Mouse (Mus musculus) T-cell, adult 2 months (primary cell): ENCODE measurements around the gene Hist2h2ac.
A peak's percentile ranks its signal among the peaks of the same experiment; 100 is the strongest.

Experiments used
- DNase-seq: peaks from one replicate; pipeline ENCODE4 v3.0.0; 2022; ENCODE audit warnings: low spot score

The Hist2h2ac gene

DNA sequence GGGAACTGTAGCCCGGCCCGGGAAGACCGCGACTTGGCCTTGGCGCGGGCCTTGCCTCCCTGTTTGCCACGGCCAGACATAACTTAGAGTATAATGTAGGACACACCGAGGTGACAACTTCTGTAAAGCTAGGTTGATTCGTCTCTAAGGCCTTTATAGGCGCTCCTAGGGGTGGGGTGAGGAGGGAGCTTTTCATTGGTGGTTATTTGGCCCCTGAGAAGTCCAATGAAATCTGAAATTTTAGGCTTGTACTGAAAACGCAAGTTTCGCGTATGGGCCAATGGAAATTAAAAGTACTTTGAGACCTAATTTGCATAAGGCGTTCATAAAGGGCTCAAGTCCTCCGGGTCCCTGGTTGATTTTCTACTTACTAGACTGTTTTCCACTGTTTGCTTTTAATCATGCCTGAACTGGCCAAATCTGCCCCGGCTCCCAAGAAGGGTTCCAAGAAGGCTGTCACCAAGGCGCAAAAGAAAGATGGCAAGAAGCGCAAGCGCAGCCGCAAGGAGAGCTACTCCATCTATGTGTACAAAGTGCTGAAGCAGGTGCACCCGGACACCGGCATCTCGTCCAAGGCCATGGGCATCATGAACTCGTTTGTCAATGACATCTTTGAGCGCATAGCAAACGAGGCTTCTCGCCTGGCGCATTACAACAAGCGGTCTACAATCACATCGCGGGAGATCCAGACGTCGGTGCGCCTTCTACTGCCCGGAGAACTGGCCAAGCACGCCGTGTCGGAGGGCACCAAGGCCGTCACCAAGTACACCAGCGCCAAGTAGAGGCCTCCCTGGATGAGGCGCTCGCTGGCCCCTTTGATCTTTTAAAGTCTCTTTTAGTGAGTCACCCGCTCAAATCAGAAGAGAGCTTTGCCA lies at the start of gene Hist2h2ac, which contains the start of gene Hist2h2be:
Gene Hist2h2ac, minus strand, starts transcription at position 116 of the 875 bp plus-strand sequence.
Gene Hist2h2be, plus strand, starts transcription at position 355 of the 875 bp plus-strand sequence.
- peak; percentile 85 for DNase-seq

DNA sequence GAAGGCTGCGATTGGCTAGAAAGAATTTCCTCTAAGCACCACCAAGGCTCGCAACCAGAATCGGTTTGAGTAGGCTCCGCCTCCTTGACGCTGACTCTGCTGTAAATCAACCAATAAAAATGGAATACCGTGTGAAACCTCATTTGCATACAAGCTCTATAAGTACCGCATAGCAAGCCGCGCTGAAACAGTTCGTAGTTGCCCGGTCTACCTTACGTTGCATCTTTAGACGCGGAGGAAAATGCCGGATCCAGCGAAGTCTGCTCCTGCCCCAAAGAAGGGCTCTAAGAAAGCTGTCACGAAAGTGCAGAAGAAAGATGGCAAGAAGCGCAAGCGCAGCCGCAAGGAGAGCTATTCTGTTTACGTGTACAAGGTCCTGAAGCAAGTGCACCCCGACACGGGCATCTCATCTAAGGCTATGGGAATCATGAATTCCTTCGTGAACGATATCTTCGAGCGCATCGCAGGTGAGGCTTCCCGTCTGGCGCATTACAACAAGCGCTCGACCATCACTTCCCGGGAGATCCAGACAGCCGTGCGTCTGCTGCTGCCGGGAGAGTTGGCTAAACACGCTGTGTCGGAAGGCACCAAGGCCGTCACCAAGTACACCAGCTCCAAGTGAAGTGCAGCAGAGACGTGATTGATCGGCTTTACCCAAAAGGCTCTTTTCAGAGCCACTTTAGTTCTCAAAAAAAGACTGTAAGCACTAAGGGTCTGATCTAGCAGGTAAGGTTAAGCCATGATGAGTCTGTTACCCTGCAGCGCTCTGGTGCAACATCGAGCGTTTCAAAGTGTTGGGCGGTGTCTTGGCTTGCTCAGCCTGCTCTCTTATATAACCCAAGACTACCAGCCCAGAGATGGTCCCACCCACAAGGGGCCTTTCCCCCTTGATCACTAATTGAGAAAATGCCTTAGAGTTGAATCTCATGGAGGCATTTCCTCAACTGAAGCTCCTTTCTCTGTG lies 49.1 kb upstream of the Hist2h2ac start, which contains the start of gene Hist2h2bb:
Gene Hist2h2bb, plus strand, starts transcription at position 242 of the 964 bp plus-strand sequence.
- DNase-seq: peak; percentile 90

DNA sequence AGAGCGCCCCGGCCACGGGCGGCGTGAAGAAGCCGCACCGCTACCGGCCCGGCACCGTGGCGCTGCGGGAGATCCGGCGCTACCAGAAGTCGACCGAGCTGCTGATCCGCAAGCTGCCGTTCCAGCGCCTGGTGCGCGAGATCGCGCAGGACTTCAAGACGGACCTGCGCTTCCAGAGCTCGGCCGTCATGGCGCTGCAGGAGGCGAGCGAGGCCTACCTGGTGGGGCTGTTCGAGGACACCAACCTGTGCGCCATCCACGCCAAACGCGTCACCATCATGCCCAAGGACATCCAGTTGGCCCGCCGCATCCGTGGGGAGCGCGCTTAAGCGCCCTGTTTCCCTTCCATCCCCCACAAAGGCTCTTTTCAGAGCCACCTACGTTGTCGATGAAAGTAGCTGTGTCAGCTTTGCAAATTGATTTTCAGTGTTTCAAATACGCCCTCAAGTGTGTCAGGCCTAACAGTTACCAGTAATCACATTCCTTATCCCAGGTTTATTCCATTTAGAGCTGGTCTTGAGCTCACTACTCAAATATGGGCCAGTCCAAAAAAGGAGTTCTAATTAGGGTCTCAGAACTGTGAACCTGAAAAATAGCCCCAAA lies 48.2 kb upstream of the Hist2h2ac start:
- peak; percentile 46 for DNase-seq

DNA sequence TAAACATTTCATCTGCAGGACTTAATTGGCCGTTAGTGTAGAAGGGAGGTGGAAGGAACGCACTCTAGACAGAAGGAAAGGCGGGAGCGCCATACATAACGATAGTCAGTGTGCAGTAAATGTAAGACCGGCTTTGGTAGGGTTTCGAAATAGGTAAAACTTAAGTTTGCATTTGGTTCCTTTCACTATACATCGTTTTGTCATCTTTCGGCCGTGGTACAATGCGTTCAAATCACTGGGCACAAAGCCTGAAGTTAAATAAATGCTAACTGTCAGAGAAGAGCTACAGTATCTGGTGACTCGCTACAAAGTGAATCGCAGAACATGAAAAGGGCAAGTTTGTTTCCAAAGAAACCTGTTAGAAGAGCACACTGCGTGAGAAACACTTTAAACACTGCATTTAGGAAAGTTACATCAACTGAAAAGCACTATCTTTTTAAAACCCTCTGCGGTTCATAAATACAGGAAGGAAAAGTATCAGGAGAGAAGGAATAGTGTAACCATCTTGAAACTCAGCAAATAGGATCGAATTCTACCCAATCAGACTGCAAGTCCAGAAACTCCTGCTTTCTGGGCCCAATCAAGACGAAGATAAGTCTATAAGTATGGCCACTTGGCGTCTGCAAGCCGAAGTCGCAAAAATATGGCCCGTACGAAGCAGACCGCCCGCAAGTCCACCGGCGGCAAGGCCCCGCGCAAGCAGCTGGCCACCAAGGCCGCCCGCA lies 47.5 kb upstream of the Hist2h2ac start, which contains the start of gene Hist2h3b:
Gene Hist2h3b, plus strand, starts transcription at position 604 of the 725 bp plus-strand sequence.
- DNase-seq: peak; percentile 50

DNA sequence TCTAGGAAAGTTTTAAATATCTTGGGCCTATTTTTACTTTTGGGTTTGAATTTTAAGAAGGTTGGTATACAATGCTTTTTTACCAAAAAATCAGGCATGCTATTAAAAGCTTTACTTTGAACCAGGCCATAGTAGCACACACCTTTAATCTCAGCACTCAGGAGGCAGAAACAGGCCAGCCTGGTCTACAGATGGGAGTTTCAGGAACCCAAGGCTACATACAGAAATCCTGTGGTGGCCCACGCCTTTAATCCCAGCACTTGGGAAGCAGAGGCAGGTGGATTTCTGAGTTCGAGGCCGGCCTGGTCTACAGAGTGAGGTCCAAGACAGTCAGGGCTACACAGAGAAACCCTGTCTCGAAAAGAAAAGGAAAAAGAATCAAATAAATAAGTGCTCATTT lies 46.9 kb upstream of the Hist2h2ac start:
- DNase-seq: no peak

DNA sequence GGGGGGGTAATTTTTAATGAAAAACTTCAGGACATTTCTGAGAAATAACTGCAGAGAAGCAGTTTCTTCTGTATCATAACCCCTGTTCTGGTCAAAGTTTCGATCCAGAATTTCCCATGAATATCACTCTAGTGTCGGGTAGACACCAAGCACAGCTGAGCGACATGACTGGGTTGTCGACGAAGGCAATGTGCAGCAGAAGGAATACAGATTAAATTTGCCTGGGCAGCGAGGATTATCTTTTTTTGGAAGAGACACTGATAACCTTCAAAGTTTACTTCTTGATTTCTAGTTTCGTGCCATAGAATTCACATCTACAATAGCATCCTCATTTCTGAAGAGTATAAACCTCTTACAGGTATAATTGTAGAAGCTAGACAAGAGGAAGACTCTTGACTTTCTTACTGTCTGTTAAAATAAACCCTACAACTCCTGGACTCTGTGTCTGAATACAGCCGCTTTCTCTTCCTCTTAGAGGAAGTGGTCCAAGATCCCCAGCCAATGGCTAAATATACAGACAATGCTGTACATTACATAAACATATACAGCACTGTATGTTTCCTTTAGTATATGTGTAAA lies 45.5 kb upstream of the Hist2h2ac start:
- no peak for DNase-seq

DNA sequence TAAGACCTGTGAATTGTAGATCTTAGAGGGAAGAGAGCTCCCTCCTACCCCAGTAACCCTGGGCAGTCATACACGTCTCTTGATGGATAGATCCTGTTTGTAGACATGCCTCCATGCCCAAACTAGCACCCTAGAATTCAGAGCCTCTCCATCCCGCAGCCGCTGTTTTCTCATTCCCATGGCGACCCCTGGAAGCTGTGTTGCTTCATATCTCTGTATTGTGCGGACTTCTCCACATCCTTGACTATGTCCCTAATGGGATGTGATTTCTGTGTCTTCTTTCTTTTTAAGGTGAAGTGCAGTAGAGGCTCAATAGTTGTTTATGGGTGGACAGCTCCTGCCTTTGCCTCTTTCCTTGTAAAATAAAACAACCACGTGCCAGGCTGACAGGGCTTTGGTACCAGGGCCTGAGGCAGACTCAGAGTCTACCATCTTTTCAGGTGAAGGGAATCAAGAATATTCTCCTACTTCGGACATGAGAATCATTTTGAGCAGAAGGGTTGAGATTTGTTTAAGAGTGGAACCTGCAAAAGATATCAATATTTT lies 43.8 kb upstream of the Hist2h2ac start:
- DNase-seq: no peak

DNA sequence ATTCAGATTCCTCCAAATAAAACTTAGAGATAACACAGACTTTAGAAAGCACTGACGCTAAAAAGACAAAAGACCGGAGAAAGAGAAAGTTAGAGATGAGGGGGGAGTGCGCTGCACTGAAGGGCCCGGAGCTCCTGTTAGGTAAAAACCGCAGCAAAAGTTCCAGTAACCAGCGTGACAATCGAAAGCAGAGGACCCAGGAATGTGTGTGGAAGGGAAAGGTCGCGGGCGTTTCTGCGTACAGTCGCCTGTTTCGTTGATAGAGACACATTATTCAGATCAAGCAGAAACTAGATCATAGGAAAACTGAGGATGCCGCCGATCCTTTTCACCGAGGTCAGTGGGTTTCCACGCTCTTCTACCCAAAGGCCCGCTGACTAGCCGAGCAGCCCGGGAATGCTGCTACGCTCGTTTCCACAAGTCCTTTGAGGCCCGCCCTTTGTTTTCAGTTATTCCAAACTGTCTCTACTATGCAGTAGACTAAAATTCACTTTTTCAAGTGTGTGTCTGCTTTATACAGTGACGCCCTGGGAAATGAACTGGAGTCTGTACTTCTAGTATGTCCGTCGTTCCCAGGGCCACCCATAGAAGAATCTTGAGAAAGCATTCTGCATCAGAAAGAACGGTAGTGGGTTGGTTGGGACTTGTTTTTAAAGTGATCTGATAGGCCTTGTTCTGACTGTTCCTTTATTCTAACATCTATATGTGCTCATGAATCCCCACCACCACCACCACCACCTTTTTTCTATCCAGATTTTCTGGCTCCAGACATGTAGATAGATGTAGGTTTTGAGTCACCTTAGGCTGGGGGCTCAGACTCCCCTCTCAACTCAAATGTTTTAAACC lies 43.1 kb upstream of the Hist2h2ac start:
- peak; percentile 64 for DNase-seq

DNA sequence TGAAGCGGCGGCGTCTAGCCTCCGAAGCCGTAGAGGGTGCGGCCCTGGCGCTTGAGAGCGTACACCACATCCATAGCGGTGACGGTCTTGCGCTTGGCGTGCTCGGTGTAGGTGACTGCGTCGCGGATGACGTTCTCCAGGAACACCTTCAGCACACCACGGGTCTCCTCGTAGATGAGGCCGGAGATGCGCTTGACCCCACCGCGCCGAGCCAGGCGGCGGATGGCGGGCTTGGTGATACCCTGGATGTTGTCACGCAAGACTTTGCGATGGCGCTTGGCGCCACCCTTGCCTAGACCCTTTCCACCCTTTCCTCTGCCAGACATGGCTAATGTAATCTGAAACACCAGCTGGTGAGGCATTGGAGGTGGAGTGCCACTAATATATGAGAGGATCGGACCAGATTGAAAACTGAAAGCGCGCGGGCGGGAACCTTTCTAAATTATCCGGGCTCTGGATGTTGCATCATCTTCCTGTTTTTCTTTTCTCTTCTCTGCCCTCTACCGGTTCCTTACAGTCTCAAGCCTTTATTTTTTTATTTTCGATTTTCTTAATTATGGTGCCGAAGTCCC lies 42.4 kb upstream of the Hist2h2ac start, which contains the start of gene Hist2h4:
Gene Hist2h4, minus strand, starts transcription at position 333 of the 572 bp plus-strand sequence.
- peak; percentile 96 for DNase-seq

DNA sequence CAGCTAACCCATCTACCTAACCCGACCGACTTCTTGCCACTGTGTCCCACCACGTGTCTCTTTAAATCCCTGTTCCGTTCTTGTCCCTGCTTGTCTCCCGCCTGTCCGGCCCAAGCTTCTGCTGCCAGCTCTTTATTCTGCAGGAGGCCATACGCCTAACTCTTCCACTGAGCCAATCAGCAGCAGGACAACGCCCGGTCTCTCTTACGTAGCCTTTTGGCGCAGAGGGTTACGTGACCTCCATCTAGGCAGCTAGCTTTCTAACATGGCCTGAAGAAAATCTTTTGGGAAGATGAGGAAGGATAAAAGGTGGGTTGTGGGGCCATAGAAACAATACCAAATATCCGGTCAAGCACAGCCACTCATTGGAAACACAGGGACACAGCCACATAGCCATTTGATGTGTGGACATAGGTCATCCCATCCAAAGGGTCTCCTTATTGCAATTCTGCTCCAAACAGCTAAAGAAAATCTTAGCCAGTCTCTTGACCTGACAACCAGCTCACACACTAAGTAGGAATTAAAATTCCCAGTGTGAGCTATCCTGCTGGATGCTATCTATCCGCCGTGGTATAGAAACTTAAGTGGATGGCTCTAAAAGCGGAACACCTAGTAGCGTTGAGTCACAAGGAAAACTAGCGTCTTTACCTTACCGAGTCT lies 41.7 kb upstream of the Hist2h2ac start:
- DNase-seq: peak; percentile 69

DNA sequence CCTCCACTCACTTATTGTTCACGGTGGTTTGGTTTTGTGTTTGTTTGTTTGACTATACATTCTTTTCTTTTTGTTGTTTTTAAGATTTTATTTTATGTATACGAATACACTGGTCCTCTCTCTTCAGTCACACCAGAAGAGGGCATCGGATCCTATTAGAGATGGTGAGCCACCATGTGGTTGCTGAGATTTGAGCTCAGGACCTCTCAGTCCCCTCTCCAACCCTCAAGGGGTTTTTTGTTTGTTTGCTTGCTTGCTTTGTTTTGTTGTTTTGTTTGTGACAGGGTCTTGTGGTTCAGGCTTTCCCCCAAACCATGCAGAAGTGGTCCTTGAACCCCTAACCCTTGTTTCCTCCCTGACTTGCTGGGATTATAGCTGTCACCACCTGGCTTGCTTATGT lies 40.9 kb upstream of the Hist2h2ac start:
- DNase-seq: no peak

DNA sequence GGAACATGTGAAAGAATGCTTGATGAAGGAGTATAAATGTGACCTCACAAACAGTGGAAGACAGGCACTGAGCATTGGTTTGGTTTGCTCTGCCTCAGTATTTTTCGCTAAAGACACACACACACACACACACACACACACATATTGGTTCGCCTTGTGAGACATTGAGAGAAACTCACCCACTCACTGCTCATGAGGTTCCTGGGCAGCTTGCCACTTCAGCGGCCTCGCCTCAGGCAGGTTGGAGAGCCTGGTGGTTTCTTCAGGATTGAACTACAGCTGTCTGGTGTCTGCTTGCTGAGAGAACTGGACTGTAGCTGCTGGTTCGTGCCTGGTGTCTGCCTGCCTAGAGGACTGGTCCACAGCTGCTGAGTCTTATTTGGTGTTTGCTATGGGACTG lies 39.5 kb upstream of the Hist2h2ac start:
- DNase-seq: no peak

DNA sequence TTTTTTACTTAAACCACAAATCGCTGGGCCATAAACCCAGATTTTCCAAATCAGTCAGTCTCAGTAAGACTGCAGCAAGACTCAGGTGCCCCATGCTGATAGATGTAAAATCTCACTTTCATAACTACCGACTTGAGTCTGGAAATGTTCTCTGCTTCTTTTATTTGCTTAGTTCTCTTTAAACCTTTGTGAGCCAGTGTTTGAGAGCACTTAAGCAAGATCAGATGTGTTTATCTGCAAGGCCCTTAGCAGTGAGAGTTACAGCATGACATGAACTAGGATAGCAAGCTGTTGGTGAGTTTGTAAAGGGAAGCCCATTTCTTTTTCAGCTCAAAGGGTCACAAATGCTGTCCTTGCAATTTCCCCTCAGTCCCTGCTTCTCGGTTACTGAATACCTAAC lies 36.5 kb upstream of the Hist2h2ac start:
- no peak for DNase-seq

DNA sequence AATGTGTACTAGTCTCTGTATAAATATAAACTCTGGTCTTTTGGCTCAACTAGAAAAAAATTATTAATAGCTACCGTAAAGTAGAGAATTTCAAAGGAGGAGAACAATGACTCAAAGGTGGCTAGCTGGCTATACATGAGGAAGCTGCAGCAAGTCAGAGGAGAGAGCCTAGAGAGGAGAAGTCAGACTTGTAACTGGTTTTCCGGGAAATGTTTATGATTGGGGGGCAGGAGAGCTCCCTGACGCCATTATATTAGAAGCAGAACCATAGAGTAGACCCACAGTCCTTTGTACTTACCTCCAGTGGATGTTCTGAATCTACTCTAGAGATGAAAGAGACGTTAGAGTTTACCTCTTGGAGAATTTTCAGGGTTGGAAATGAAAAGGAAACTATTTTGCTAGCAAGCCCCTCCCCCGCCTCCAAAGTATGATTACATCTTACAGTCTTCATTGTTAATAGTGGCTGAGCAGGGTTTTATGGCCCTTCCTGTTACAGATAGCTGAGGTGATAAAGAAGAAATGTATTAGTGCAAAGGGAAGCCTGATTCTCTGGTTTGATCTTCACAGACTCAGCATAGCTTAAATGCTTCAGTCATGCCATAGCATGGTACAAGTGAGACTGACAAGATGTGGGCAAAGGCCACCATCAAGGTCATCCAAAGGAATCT lies 35.4 kb upstream of the Hist2h2ac start:
- no peak for DNase-seq

DNA sequence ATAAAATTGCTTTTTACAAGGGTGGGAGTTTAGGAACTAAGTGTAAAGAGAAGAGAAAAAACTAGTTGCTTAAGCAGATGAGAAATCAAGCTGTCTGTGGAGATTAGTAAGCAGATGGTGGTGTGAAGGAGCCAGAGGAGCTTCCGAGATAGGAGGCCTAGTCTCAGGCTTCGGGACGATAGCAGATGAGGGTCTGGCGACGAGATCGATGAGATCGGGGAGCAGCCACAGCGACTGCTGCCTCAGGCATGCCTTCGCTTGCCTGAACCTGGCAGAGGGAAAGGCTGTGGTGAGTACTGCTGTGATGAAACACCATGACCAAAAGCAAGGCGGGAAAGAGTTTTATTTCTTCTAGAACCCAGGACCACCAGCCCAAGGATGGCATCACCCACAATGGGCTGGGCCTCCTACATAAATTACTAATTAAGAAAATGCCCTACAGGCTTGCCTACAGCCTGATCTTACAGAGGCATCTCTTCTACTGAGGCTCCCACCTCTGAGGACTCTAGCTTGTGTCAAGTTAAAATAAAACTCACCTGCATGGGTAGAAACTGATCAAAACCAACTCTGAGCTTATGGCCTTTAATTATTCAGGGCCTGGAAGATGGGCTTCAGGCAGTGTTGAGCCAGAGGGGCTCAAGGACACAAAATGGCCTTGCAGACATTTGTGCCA lies 34.1 kb upstream of the Hist2h2ac start:
- no peak for DNase-seq

DNA sequence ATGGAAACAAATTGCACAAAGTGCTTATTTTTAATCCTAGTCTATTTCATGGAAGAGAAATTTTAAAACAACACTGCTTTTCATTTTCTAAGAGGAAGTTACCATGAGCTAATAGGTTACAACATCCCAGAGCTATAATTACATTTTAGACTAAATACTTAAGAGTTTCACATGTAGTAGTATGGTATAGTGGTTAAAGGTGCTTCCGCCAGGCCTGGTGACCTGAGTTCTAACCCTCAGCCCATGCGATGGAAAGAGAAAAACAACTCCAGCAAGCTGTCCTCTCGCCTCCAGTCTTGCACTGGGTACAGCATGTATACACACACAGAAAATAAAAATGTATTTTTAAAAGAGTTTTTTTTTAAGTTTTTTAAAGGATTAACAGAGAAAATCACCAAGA lies 31.1 kb upstream of the Hist2h2ac start:
- no peak for DNase-seq

DNA sequence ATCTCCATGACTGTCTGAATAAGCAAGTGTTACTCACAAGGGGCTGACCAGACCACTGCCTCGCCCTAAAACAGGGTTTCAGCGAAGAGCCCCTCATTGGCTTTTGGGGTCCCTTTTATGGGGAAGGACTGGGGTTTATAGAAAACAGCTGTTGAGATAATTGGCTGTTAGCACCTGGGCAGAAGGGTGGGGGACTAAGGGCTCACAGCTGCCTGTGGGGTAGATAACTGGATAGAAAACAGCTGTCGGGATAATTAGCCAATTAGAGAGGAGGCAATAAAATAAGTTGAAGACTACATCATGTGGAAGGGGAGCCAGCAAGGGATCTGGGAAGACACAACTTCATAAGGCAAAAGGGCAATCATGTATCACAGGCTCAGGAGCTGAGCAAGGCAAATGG lies 30.2 kb upstream of the Hist2h2ac start:
- no peak for DNase-seq

DNA sequence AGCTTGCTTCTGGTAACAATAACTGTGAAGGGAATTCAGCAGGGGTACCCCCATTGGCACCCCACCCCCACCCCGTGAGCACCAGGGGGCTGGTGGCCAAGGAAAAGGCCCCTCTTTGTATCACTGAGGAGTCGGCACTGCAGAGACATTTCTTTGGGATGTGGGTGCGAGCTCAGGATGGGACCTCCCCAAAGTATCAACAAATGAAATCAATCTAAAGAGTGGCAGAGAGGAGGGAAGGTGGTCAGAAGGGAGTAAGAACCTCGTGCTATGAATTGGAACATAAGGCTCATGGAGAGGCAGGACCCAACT lies 28.3 kb upstream of the Hist2h2ac start:
- no peak for DNase-seq
